Mouse (Mus musculus): ENCODE results near the gene Cyp4f39. TPM values are rescaled to one million over a fixed set of nuclear protein-coding genes. Genes with fewer than 3 reads are reported as not detected.

Cyp4f39 gene
- polyA plus RNA-seq (2015; fragmentation: Nextera tagmentation; extraction: Ambion mirVana) = 1.3 and 1.4 TPM in 2 replicates

DNA sequence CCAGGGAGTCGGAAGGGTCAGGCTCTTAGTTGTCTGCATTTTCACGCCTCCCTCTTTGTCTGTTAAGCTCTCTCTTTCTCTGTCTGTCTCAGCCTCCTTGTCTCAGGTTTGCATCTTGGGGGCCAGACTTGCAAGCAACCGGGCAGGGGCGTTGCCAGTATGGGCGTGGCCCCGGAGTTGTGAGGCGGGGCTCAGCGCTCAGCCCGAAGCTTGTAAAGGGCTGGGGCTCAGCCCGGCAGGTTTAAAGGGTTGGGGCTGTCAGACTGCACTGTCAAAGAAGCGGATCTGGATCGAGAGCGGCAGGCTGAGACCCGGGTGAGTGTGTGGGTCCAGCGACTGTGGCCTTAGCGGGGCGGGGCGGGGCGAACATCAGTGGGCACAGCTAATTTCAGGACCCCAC is at the start of gene Cyp4f39:
Gene Cyp4f39 (plus strand): TSS at position 242 of the 400 bp plus-strand sequence.

DNA sequence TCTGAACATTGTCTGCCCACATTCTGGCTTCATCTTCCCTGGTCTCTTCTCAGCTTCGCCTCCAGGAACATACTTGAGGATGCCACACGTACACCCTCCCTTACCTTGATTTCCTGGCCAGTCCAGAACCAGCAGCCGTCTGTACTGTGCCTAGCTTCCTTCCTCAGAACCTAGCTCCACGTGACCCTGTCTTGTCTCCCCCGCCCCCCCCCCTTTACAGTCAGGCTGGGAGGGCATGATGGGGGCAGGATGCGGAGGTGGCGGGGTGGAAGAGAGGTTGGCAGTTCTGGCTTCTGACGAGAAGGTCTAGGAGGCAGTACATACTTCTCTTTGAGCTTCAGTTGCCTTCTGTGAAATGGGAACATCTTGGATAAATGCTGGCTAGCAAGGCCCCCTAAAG is 49.1 kb upstream of the Cyp4f39 start, which contains the start of gene Rasal3:
Gene Rasal3 (minus strand): TSS at position 167 of the 400 bp plus-strand sequence.

DNA sequence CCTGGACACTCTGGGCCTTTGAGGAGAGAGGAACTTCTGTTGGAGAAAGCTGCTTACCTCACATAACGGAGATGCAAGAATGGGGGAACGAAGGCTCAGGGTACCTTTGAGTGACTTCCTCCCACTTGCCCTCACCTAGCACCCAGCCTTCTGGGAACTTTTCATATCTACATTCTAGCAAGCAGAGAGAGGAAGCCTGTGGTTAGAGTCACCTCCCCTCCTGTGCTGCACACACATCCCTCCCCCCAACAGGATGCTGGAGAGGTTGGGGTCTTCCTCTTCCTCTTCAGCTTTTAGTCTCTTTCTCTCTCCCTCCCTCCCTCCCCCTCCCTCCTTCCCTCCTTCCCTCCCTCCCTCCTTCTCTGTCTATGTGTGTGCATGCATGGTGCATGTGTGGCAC is 28.5 kb upstream of the Cyp4f39 start, which contains the start of gene Pglyrp2:
Gene Pglyrp2 (minus strand): TSS at position 134 of the 400 bp plus-strand sequence.

DNA sequence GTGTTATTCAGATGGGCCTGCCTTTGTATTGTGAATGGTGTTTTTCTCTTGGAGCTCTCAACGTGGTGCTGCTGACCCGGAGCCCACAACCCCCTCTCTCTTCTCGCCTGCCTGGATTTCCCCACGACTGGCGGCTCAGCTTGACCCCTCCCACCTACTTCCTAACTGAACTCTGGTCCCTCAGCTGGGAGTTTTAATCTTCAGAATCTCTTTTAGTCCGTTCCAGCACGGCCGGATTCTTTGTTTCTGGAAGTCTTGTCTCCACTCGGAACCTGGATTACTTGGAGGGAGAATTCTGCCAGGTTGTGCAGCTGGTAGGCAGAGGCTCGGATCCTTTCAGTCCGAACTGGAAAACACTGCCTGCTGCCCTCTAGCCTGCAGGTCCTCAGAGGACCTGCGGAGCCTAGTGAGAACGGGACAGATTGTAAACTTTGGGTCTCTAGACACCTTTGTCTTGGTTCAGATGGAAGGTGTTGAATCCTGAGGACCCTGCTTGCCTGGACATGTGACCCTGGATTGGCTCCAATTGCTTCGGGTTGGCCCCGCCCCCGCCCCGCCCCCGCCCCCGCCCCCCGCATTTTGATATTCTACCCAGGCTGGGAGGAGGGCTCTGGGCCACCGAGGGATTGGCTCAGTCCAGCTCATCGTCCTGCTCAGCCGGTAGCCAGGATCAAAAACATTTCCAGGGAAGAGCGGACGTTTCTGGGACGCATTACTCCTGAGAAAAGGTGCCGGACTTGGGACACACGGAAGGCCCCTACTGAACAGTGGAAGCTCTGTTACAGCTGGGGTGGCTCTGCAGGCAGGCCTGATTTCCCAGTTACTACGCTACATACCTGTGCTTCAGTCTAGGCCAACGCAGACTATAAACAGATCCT is 53.6 kb downstream of the Cyp4f39 start, which contains the start of gene Cyp4f17:
Gene Cyp4f17 (plus strand): TSS at position 200 of the 878 bp plus-strand sequence.

DNA sequence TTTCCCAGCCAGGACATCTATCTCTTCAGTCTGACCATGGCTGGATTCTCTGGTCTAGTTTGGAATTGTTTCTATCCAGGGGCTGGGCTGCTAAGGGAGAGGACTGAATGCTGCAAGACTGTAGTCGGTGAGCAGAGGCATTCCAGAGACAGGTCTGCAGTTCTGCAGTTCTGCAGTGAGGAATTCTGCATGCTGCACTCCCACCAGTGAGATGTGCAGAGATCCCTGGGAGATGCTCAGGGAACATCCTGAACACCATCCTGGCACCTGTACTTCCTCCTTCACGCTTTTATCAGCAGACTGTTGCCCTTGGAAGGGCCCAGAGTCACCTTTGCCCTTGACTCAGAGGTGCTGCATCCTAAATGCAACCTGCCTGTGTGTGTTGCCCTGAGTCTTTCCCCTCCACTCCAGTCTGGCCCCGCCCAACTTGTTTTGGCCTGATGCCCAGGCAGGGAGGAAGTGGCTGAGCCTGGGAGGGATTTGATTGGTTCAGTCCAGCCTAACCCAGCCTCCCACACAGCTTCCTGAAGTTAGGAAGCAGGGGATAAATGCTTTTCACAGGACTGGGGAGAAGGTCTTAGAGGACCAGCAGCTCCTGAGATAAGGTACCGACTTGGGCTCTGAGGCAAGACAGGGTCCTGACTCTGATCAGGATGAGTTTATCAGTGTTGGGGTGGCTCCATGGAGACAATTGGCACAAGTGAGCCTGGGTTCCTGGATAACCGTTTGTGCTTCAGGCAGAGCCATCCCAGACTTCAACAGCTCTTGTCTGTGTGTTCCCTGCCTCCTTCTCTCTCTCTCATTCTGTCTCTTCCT is 83.7 kb downstream of the Cyp4f39 start, which contains the start of gene Cyp4f16:
Gene Cyp4f16 (plus strand): TSS at position 508 of the 816 bp plus-strand sequence.

Other genes with a start within 250 kb of the Cyp4f39 start
- gene Brd4, start 168.0 kb upstream of the Cyp4f39 start, polyA plus RNA-seq (2015; fragmentation: Nextera tagmentation; extraction: Ambion mirVana) = 62.3 and 73.1 TPM in 2 replicates
- 52.9 and 60.8 TPM in 2 replicates for gene Akap8, start 131.5 kb upstream of the Cyp4f39 start, polyA plus RNA-seq (2015; fragmentation: Nextera tagmentation; extraction: Ambion mirVana)
- gene Akap8l, start 102.1 kb upstream of the Cyp4f39 start, polyA plus RNA-seq (2015; fragmentation: Nextera tagmentation; extraction: Ambion mirVana) = 98.6 and 126 TPM in 2 replicates
- 27.1 and 30.0 TPM in 2 replicates for gene Wiz, start 63.3 kb upstream of the Cyp4f39 start, polyA plus RNA-seq (2015; fragmentation: Nextera tagmentation; extraction: Ambion mirVana)
- gene Rasal3, start 49.1 kb upstream of the Cyp4f39 start, polyA plus RNA-seq (2015; fragmentation: Nextera tagmentation; extraction: Ambion mirVana) = 0.95 and 1.1 TPM in 2 replicates
- gene Pglyrp2, start 28.6 kb upstream of the Cyp4f39 start, polyA plus RNA-seq (2015; fragmentation: Nextera tagmentation; extraction: Ambion mirVana) = not detected in 2 replicates
- 10.0 and 10.3 TPM in 2 replicates for gene Cyp4f17, start 53.3 kb downstream of the Cyp4f39 start, polyA plus RNA-seq (2015; fragmentation: Nextera tagmentation; extraction: Ambion mirVana)
- 15.5 and 16.3 TPM in 2 replicates for gene Cyp4f16, start 83.8 kb downstream of the Cyp4f39 start, polyA plus RNA-seq (2015; fragmentation: Nextera tagmentation; extraction: Ambion mirVana)
- 1.0 and 1.1 TPM in 2 replicates for gene Cyp4f37, start 168.6 kb downstream of the Cyp4f39 start, polyA plus RNA-seq (2015; fragmentation: Nextera tagmentation; extraction: Ambion mirVana)
- gene Cyp4f40, start 206.2 kb downstream of the Cyp4f39 start, polyA plus RNA-seq (2015; fragmentation: Nextera tagmentation; extraction: Ambion mirVana) = 0.15 TPM in 1 of 2 replicates, not detected in the other
- gene Cyp4f15, start 232.9 kb downstream of the Cyp4f39 start, polyA plus RNA-seq (2015; fragmentation: Nextera tagmentation; extraction: Ambion mirVana) = 3.8 and 4.6 TPM in 2 replicates

Data from neural tube, postnatal 0 days (tissue).